Mouse (Mus musculus): ENCODE data around the gene Ank3. TPM values are rescaled to one million over a fixed set of nuclear protein-coding genes. Genes with fewer than 3 reads are reported as not detected.

Ank3 gene
- polyA plus RNA-seq, 1 experiment from 2014 or later: 44.7 TPM

DNA sequence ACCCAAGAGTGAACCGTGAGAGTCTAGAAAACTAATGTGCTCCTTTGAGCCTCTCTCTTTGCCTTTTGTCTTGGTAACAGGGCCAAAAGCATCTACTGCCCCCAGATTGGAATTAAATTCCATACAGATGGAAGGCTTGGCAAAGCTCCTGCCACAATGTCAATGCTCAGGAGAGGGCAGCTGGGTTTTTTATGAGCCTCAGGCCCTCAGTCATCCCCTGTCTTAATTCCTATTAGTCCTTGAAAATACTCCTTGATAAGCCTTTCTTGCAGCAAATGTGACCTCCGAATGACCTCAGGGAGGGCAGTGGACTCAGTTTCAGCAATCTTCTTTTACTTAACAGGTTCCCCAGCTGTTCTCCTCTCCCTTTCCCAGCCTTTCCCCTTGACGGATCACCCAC, 635.3 kb downstream of the Ank3 start:
- Histone ChIP-seq H3K9me3 (no peaks in the 10 kb centered on the region), H3K27me3 (ENCODE audit: insufficient read depth, poor library complexity, severe bottlenecking) (no peaks in the 10 kb centered on the region), H3K36me3 (no peaks in the 10 kb centered on the region), H3K4me3 (no peak overlapping the region), H3K27ac (no peak overlapping the region), H3K4me1 (replicated peaks) (no peaks in the 10 kb centered on the region)
- no peak for DNase-seq (ENCODE audit: low spot score)
- 80% methylated on average over 3 of the region's 3 CpGs for WGBS

DNA sequence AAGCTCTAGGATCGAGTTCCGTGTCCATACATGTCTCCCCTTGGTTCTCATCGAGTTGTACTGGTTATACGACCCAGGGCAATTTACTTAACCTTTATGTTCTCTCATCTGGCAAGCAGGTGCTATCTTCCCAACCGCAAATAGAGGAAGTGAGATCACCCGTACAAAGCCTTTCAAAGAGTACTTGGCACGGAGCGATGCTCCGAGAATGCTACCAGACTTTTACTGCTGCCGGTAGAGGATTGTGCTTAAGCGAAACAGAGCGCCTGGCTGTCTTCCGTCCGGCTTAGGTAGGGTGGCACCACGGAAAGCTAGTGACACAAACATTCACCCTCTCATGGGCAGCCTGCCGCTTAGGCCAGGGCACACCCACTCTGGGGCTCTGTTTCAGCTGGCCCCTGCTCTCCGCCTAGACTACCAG, 641.3 kb downstream of the Ank3 start:
- WGBS: 88% methylated on average over 17 of the region's 17 CpGs
- Histone ChIP-seq H3K27ac (no peak overlapping the region), H3K4me1 (replicated peaks) (no peaks in the 10 kb centered on the region), H3K36me3 (no peaks in the 10 kb centered on the region), H3K27me3 (ENCODE audit: insufficient read depth, poor library complexity, severe bottlenecking) (no peaks in the 10 kb centered on the region), H3K4me3 (no peak overlapping the region), H3K9me3 (no peaks in the 10 kb centered on the region)
- DNase-seq (ENCODE audit: low spot score): no peak

- H3K4me1 ChIP-seq (replicated peaks): no peaks in the 10 kb centered on the region
- no peaks in the 10 kb centered on the region for H3K27me3 ChIP-seq (ENCODE audit: insufficient read depth, poor library complexity, severe bottlenecking)
- H3K4me3 ChIP-seq: no peak overlapping the region
- H3K9me3 ChIP-seq: no peaks in the 10 kb centered on the region
- DNase-seq (ENCODE audit: low spot score): no peak
- H3K27ac ChIP-seq: no peak overlapping the region
- no peaks in the 10 kb centered on the region for H3K36me3 ChIP-seq
Observed at GRCm38 (mm10) chr10:70041562-70041961, 643.0 kb downstream of the Ank3 start.

DNA sequence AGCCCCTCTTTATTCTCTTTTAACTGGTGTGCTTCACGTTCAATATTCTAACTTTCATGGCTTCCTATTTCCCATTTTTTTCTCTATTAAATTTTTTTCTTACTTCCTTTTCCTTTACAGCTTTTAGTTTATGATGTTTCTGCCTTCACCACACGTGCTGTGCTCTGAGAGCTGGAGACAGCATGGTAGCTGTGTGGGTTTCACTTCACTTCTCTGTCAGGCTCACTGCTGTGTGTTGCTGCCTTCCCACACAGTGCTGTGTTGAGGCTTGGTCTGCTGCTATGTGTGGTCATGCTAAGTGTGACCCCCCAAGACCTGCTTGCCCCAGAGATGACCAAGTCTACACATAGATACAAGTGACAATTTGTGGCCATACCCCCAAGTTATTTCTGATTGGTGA, 647.1 kb downstream of the Ank3 start:
- H3K27ac ChIP-seq: no peak overlapping the region
- no peaks in the 10 kb centered on the region for H3K4me1 ChIP-seq (replicated peaks)
- no peak for DNase-seq (ENCODE audit: low spot score)
- H3K27me3 ChIP-seq (ENCODE audit: insufficient read depth, poor library complexity, severe bottlenecking): no peaks in the 10 kb centered on the region
- no peak overlapping the region for H3K4me3 ChIP-seq
- no peaks in the 10 kb centered on the region for H3K36me3 ChIP-seq
- no peaks in the 10 kb centered on the region for H3K9me3 ChIP-seq
- WGBS: 81% methylated on average over 2 of the region's 2 CpGs

DNA sequence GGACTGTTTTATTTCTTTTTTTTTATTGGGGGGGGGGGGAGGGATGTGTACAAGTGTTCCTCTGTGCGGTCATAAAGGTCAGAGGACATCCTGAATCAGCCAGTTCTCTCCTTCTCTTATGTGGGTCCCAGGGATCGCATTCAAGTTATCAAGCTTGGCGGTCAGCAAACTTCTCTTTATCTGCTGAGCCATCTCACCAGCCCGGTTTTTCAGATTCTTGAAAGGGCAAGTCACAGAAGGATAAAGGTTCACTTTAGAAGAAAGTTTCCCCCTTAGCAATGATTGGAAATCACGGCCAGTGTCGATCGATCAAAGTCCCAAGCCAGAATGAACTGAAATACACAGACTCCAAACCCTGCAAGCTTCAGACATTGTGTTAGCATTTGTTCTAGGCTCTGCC, 651.2 kb downstream of the Ank3 start:
- Histone ChIP-seq H3K4me1 (replicated peaks) (no peaks in the 10 kb centered on the region), H3K36me3 (no peaks in the 10 kb centered on the region), H3K4me3 (no peak overlapping the region), H3K27ac (no peak overlapping the region), H3K27me3 (ENCODE audit: insufficient read depth, poor library complexity, severe bottlenecking) (no peaks in the 10 kb centered on the region), H3K9me3 (peaks cover 5% of the 10 kb centered on the region; the same call in 1 of the 2 replicates)
- WGBS: 90% methylated on average over 7 of the region's 7 CpGs
- DNase-seq (ENCODE audit: low spot score): no peak

- DNase-seq (ENCODE audit: low spot score): no peak
- Histone ChIP-seq H3K27me3 (ENCODE audit: insufficient read depth, poor library complexity, severe bottlenecking) (no peaks in the 10 kb centered on the region), H3K4me1 (replicated peaks) (no peaks in the 10 kb centered on the region), H3K4me3 (no peak overlapping the region), H3K9me3 (peaks cover 5% of the 10 kb centered on the region; the same call in 1 of the 2 replicates), H3K36me3 (no peaks in the 10 kb centered on the region), H3K27ac (no peak overlapping the region)
- 86% methylated on average over 2 of the region's 2 CpGs for WGBS
Observed at GRCm38 (mm10) chr10:70055291-70055690, 656.7 kb downstream of the Ank3 start.

GRCm38 (mm10) chr10:70057064-70057463, 658.5 kb downstream of the Ank3 start:
- DNase-seq (ENCODE audit: low spot score): no peak
- H3K9me3 ChIP-seq: peaks cover 5% of the 10 kb centered on the region; the same call in 1 of the 2 replicates
- H3K27ac ChIP-seq: no peak overlapping the region
- H3K4me3 ChIP-seq: no peak overlapping the region
- WGBS: 88% methylated on average over 3 of the region's 3 CpGs
- H3K36me3 ChIP-seq: no peaks in the 10 kb centered on the region
- H3K4me1 ChIP-seq (replicated peaks): no peaks in the 10 kb centered on the region
- H3K27me3 ChIP-seq (ENCODE audit: insufficient read depth, poor library complexity, severe bottlenecking): no peaks in the 10 kb centered on the region

- Histone ChIP-seq H3K4me1 (replicated peaks) (no peaks in the 10 kb centered on the region), H3K27ac (no peak overlapping the region), H3K36me3 (no peaks in the 10 kb centered on the region), H3K9me3 (no peaks in the 10 kb centered on the region), H3K4me3 (no peak overlapping the region), H3K27me3 (ENCODE audit: insufficient read depth, poor library complexity, severe bottlenecking) (no peaks in the 10 kb centered on the region)
- 85% methylated on average over 19 of the region's 19 CpGs for WGBS
- no peak for DNase-seq (ENCODE audit: low spot score)
Observed at GRCm38 (mm10) chr10:70060021-70060688, 661.6 kb downstream of the Ank3 start.

DNA sequence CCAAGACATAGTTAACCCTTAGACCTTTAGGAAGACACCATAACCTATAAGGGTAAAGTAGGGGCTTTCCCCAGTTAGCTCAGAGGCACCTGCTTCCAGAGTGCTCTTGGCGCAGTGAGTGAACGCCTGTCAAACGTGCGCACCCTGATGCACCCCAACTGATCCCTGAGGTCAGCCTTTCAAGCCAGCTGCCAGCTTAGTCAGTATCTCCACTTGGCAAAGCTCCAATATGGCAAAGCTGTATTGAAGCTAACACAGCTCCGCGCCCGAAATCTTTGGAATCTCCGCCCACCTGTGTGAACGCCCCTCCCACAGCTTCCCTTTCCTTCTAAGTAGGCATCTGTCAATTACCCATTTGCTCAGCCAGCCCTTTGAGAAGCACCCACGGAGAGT, 662.1 kb downstream of the Ank3 start:
- Histone ChIP-seq H3K4me1 (replicated peaks) (no peaks in the 10 kb centered on the region), H3K9me3 (no peaks in the 10 kb centered on the region), H3K27ac (no peak overlapping the region), H3K4me3 (no peak overlapping the region), H3K36me3 (no peaks in the 10 kb centered on the region), H3K27me3 (ENCODE audit: insufficient read depth, poor library complexity, severe bottlenecking) (no peaks in the 10 kb centered on the region)
- no peak for DNase-seq (ENCODE audit: low spot score)
- 48% methylated on average over 10 of the region's 10 CpGs for WGBS

DNA sequence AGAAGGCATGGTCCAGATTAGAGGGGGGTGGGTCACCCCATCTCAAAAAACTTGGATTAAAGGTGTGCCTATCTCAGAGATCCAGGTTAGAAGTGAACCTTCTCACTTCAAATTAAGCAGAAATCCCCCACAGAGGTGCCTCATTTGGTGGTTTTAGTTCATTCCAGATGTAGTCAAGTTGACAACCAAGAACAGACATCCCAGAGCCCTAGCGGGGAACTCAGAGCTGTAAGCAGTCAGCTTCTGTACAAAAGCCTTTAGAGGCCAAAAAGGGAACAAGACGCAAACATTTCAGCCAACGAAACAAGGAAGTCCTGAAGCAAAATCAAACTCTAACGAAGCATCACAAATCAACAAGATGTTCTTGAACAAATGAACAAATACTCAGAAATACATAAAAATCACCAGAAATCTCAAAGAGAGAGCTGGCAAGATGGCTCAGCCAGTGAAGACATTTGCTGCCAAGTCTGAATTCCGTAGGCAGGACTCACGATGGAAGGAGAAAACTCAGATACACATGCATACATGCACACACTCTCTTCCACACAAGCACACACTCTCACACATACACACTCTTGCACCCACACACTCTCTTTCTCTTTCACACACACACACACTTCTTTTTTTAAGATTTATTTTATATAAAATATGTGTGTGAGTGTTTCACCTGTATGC, 665.4 kb downstream of the Ank3 start:
- Histone ChIP-seq H3K9me3 (no peaks in the 10 kb centered on the region), H3K27ac (no peak overlapping the region), H3K36me3 (no peaks in the 10 kb centered on the region), H3K4me1 (replicated peaks) (peaks cover 7% of the 10 kb centered on the region; the same call in 1 of the 2 replicates), H3K27me3 (ENCODE audit: insufficient read depth, poor library complexity, severe bottlenecking) (no peaks in the 10 kb centered on the region; the same call in 1 of the 2 replicates), H3K4me3 (no peak overlapping the region)
- no peak for DNase-seq (ENCODE audit: low spot score)
- 91% methylated on average over 6 of the region's 6 CpGs for WGBS

DNA sequence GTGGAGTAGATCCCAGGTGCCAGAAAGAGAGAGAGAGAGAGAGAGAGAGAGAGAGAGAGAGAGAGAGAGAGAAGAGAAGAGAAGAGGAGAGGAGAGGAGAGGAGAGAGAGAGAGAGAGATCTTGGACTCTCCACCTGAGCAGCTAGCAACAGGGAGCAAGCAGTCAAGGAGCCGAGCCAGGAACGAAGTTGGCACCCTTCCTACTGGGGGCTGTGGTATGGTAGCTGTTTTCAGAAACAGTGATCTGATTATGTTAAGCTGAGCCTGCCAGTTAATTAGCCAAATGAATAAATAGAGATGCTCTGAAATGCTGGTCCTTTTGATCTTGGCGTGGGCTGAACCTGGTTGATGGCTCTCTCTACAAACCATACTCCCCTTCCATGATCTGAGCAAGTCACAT, 666.6 kb downstream of the Ank3 start:
- no peak for DNase-seq (ENCODE audit: low spot score)
- 88% methylated on average over 3 of the region's 3 CpGs for WGBS
- Histone ChIP-seq H3K9me3 (no peaks in the 10 kb centered on the region), H3K27me3 (ENCODE audit: insufficient read depth, poor library complexity, severe bottlenecking) (no peaks in the 10 kb centered on the region; the same call in 1 of the 2 replicates), H3K4me3 (no peak overlapping the region), H3K4me1 (replicated peaks) (peaks cover 7% of the 10 kb centered on the region; the same call in 1 of the 2 replicates), H3K27ac (no peak overlapping the region), H3K36me3 (no peaks in the 10 kb centered on the region)

DNA sequence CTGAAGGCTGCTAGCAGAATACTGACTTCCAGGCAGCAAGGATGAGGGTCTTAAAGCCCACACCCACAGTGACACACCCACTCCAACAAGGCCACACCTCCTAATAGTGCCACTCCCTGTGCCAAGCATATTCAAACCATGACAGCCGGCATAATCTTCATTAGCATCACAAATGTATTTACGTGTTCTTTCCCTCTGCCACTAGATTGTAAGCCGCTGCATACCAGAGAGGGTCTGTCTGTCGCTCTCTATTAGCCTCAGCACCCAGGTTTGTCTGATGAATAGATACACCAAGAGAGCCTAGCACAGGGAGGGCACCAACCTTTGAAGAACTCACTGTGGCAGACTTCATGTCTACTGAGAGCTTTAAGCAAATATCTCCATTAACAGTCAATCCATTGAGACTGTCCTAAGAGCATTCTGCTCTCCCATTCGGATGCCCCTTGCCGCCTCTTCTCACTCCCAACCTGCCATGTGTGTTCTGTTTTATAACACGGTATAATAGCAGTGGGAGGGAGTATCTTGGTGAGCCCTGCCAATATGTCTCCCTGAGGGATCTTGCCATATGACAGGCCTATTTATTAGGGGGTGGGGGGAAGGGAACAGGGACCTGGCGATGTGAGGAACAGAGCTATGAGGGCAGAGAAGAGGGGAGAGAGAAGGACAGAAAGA, 668.1 kb downstream of the Ank3 start:
- Histone ChIP-seq H3K9me3 (peaks cover 6% of the 10 kb centered on the region; the same call in 1 of the 2 replicates), H3K27me3 (ENCODE audit: insufficient read depth, poor library complexity, severe bottlenecking) (no peaks in the 10 kb centered on the region; the same call in 1 of the 2 replicates), H3K27ac (no peak overlapping the region), H3K4me3 (no peak overlapping the region), H3K4me1 (replicated peaks) (peaks cover 7% of the 10 kb centered on the region; the same call in 1 of the 2 replicates), H3K36me3 (no peaks in the 10 kb centered on the region)
- WGBS: 65% methylated on average over 8 of the region's 8 CpGs
- DNase-seq (ENCODE audit: low spot score): no peak

Measured in hindbrain, embryonic 10.5 days (tissue).